Mouse (Mus musculus) lung, postnatal 0 days (tissue): ENCODE measurements around the gene Rnf166. TPM values are rescaled to one million over a fixed set of nuclear protein-coding genes. Genes with fewer than 3 reads are reported as not detected.

Experiments used
- ATAC-seq: fragments of 200-750 bp; cut with Nextera tagmentation; 2 replicates; pipeline ENCODE4 v1.8.0; 2017; ENCODE audit warnings: moderate library complexity
- DNase-seq: peaks from one replicate; pipeline ENCODE4 v3.0.0-alpha.2; 2016; ENCODE audit warnings: low spot score
- H3K27ac ChIP-seq: fragments of 300-500 bp; sonication (generic); 2 replicates; pipeline ENCODE4 v1.5.1; 2014; ENCODE audit warnings: antibody characterized with exemption, mild to moderate bottlenecking, low read length, mixed read lengths
- H3K27me3 ChIP-seq: fragments of 300-500 bp; sonication (generic); replicated peaks from 2 replicates; pipeline ENCODE4 v1.6.1; 2014; ENCODE audit warnings: low read length, mixed read lengths; ENCODE audit not compliant: insufficient read depth
- H3K36me3 ChIP-seq: fragments of 300-500 bp; sonication (generic); 2 replicates; pipeline ENCODE4 v1.6.1; 2014; ENCODE audit warnings: low read length, mixed read lengths; ENCODE audit not compliant: insufficient read depth
- H3K4me1 ChIP-seq: fragments of 300-500 bp; sonication (generic); 2 replicates; pipeline ENCODE4 v1.6.1; 2014; ENCODE audit warnings: antibody characterized with exemption, low read depth, low read length, mixed read lengths; ENCODE audit not compliant: insufficient read depth
- H3K4me2 ChIP-seq: fragments of 300-500 bp; sonication (generic); replicated peaks from 2 replicates; pipeline ENCODE4 v1.6.1; 2014; ENCODE audit warnings: low read depth, mild to moderate bottlenecking, low read length, moderate library complexity, mixed read lengths
- H3K4me3 ChIP-seq: fragments of 300-500 bp; sonication (generic); 2 replicates; pipeline ENCODE4 v1.5.1; 2014; ENCODE audit warnings: low read depth, low read length
- H3K9ac ChIP-seq: fragments of 300-500 bp; sonication (generic); replicated peaks from 2 replicates; pipeline ENCODE4 v1.6.1; 2014; ENCODE audit warnings: low read depth, mild to moderate bottlenecking
- H3K9me3 ChIP-seq: fragments of 300-500 bp; sonication (generic); 2 replicates; pipeline ENCODE4 v1.6.1; 2016; ENCODE audit warnings: low read length, mixed read lengths
- CTCF ChIP-seq: IDR thresholded peaks from 2 replicates; pipeline ENCODE4 v1.5.1; 2016; ENCODE audit warnings: antibody characterized with exemption, mild to moderate bottlenecking
- EP300 ChIP-seq: IDR thresholded peaks from 2 replicates; pipeline ENCODE4 v1.6.1; 2016; ENCODE audit warnings: antibody characterized with exemption, mild to moderate bottlenecking, control low read depth
- WGBS: fragments of 180-500 bp; shearing (Covaris S2); extraction: QIAGEN DNeasy Blood & Tissue Kit; methylation state at CpG from one replicate; pipeline ENCODE4 v1.1.7; 2014; 5-methylcytosine and 5-hydroxymethylcytosine counted together
- polyA plus RNA-seq: library from polyadenylated mRNA; unstranded; fragments of >200 nt; fragmentation: Nextera tagmentation; extraction: Ambion mirVana; gene quantifications from 2 replicates; pipeline ENCODE4 v1.2.1, GENCODE M21; 2015

The Rnf166 gene
- polyA plus RNA-seq, 1 experiment from 2014 or later, result 52.7 TPM

GRCm38 (mm10) chr8:122474951-122475560, 808 bp downstream of the Rnf166 start:
- 2% methylated on average over 16 of the region's 16 CpGs for WGBS
- DNase-seq, result peak; percentile 70
- Histone ChIP-seq H3K9ac (peak overlapping the region; percentile 77), H3K4me3 (peak overlapping the region; percentile 96), H3K27ac (peak overlapping the region; percentile 80), H3K9me3 (no peaks in the 10 kb centered on the region), H3K4me1 (peaks cover 3% of the 10 kb centered on the region; the same call in 1 of the 2 replicates), H3K36me3 (peaks cover 8% of the 10 kb centered on the region; the same call in 1 of the 2 replicates), H3K4me2 (peak overlapping the region; percentile 80), H3K27me3 (no peaks in the 10 kb centered on the region)
- TF ChIP-seq EP300 (no peak), CTCF (no peak)
- ATAC-seq, result peak; percentile 22

GRCm38 (mm10) chr8:122473911-122474421, 1.9 kb downstream of the Rnf166 start:
- no peak for ATAC-seq
- no peak overlapping the region for H3K27ac ChIP-seq
- H3K9me3 ChIP-seq, result no peaks in the 10 kb centered on the region
- H3K4me3 ChIP-seq, result no peak overlapping the region
- H3K27me3 ChIP-seq, result no peaks in the 10 kb centered on the region
- H3K4me1 ChIP-seq, result peaks cover 3% of the 10 kb centered on the region; the same call in 1 of the 2 replicates
- H3K36me3 ChIP-seq, result peaks cover 3% of the 10 kb centered on the region; the same call in 1 of the 2 replicates
- no peak overlapping the region for H3K9ac ChIP-seq
- DNase-seq, result peak; percentile 36
- 81% methylated on average over 8 of the region's 8 CpGs for WGBS
- TF ChIP-seq CTCF (no peak), EP300 (no peak)
- no peak overlapping the region for H3K4me2 ChIP-seq

DNA sequence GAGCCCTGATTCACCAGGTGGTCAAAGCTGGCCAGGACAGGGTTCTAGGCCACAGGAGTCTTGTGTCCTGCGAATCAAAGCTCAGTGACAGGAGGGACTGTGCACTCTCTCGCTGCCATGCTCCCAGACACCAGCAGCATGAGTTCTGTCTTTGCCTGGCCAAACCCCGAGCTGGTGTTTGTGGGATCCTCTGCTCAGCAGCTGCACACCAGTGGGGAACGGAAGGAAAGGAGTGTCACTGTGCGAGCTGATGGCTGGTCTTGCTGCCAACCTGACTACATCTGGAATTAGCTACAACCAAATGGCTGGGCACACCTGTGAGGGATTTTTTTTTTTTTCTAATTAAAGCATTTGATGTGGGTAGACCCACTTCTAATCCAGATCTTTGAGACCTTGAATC, 5.2 kb downstream of the Rnf166 start:
- DNase-seq (no peak), ATAC-seq (no peak)
- Histone ChIP-seq H3K4me2 (no peak overlapping the region), H3K4me3 (no peak overlapping the region), H3K4me1 (peaks cover 3% of the 10 kb centered on the region; the same call in 1 of the 2 replicates), H3K9ac (no peak overlapping the region), H3K36me3 (peaks cover 14% of the 10 kb centered on the region; the same call in 1 of the 2 replicates), H3K27ac (no peak overlapping the region), H3K27me3 (no peaks in the 10 kb centered on the region), H3K9me3 (no peaks in the 10 kb centered on the region)
- 84% methylated on average over 5 of the region's 5 CpGs for WGBS
- TF ChIP-seq CTCF (no peak), EP300 (no peak)

- WGBS, result 87% methylated on average over 10 of the region's 10 CpGs
- no peak overlapping the region for H3K9ac ChIP-seq
- DNase-seq (no peak), ATAC-seq (no peak)
- peaks cover 3% of the 10 kb centered on the region; the same call in 1 of the 2 replicates for H3K4me1 ChIP-seq
- no peak for TF ChIP-seq CTCF
- TF ChIP-seq EP300, result no peak
- no peak overlapping the region for H3K4me3 ChIP-seq
- H3K4me2 ChIP-seq, result no peak overlapping the region
- H3K27me3 ChIP-seq, result no peaks in the 10 kb centered on the region
- peaks cover 14% of the 10 kb centered on the region; the same call in 1 of the 2 replicates for H3K36me3 ChIP-seq
- H3K27ac ChIP-seq, result no peak overlapping the region
- no peaks in the 10 kb centered on the region for H3K9me3 ChIP-seq
Observed at GRCm38 (mm10) chr8:122469965-122470364, 5.9 kb downstream of the Rnf166 start.

DNA sequence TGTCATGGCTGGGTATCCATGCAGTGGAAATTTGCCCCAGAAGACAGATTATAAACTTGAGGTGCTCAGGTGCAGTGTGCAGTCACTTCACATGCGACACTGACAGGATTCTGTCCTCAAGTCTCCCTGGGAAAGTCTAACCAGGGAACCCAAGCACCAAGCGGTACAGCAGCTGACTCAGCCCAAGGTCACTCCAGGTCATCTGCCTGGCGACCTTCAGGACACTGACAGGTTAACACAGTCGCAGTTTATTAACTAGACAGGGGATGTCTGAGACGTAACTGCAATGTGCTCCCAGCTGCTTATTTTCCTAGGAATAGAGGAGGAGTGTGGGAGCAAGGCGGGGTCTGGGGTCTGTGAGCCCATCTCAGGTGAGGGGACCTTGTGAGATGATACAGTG, 6.5 kb downstream of the Rnf166 start:
- H3K4me1 ChIP-seq, result no peaks in the 10 kb centered on the region; the same call in 1 of the 2 replicates
- H3K9me3 ChIP-seq, result no peaks in the 10 kb centered on the region
- H3K9ac ChIP-seq, result no peak overlapping the region
- no peaks in the 10 kb centered on the region for H3K27me3 ChIP-seq
- DNase-seq (no peak), ATAC-seq (no peak)
- H3K4me3 ChIP-seq, result no peak overlapping the region
- TF ChIP-seq EP300, result no peak
- no peak for TF ChIP-seq CTCF
- H3K27ac ChIP-seq, result no peak overlapping the region
- H3K36me3 ChIP-seq, result peaks cover 14% of the 10 kb centered on the region; the same call in 1 of the 2 replicates
- no peak overlapping the region for H3K4me2 ChIP-seq
- WGBS, result 78% methylated on average over 6 of the region's 6 CpGs

- Histone ChIP-seq H3K4me1 (peaks cover under 1% of the 10 kb centered on the region; the same call in 1 of the 2 replicates), H3K27ac (no peak overlapping the region), H3K27me3 (no peaks in the 10 kb centered on the region), H3K4me3 (no peak overlapping the region), H3K9me3 (no peaks in the 10 kb centered on the region), H3K4me2 (no peak overlapping the region), H3K36me3 (peaks cover 14% of the 10 kb centered on the region; the same call in 1 of the 2 replicates), H3K9ac (no peak overlapping the region)
- WGBS, result 89% methylated on average over 13 of the region's 13 CpGs
- DNase-seq (no peak), ATAC-seq (no peak)
- TF ChIP-seq CTCF, result no peak
- no peak for TF ChIP-seq EP300
Observed at GRCm38 (mm10) chr8:122467816-122468215, 8.0 kb downstream of the Rnf166 start.
